Mouse (Mus musculus) Muller cell, postnatal 12 days (primary cell): ENCODE results near the gene Ppt2.

Experiments
- DNase-seq: peaks from one replicate; pipeline ENCODE4 v3.0.0-alpha.2; 2015; ENCODE audit errors: inconsistent ontology term

The Ppt2 gene

GRCm38 (mm10) chr17:34606186-34607039 lies 21.9 kb downstream of the Ppt2 start:
- DNase-seq = no peak

- DNase-seq = peak; percentile 97
Observed at GRCm38 (mm10) chr17:34605609-34606008, 22.7 kb downstream of the Ppt2 start.

- DNase-seq = no peak
Observed at GRCm38 (mm10) chr17:34604511-34605237, 23.6 kb downstream of the Ppt2 start.

- DNase-seq = no peak
Observed at GRCm38 (mm10) chr17:34604061-34604508, 24.2 kb downstream of the Ppt2 start, which contains the start of gene Agpat1. Agpat1 (plus strand) TSS chr17:34604262.

GRCm38 (mm10) chr17:34603375-34604060 lies 24.8 kb downstream of the Ppt2 start, which contains the start of gene Rnf5:
Rnf5 (minus strand) TSS chr17:34603690.
- peak; percentile 100 for DNase-seq

GRCm38 (mm10) chr17:34601796-34602195 lies 26.5 kb downstream of the Ppt2 start:
- no peak for DNase-seq

- no peak for DNase-seq
Observed at GRCm38 (mm10) chr17:34599891-34600290, 28.4 kb downstream of the Ppt2 start.

GRCm38 (mm10) chr17:34597566-34598095 lies 30.7 kb downstream of the Ppt2 start, which contains the start of gene Ager:
Ager (plus strand) TSS chr17:34597862.
- DNase-seq = no peak

- DNase-seq = no peak
Observed at GRCm38 (mm10) chr17:34596098-34596497, 32.2 kb downstream of the Ppt2 start.

- no peak for DNase-seq
Observed at GRCm38 (mm10) chr17:34593752-34594525, 34.4 kb downstream of the Ppt2 start.

GRCm38 (mm10) chr17:34592581-34593549 lies 35.4 kb downstream of the Ppt2 start:
- peak; percentile 22 for DNase-seq

- peak; percentile 96 for DNase-seq
Observed at GRCm38 (mm10) chr17:34591994-34592375, 36.3 kb downstream of the Ppt2 start.

GRCm38 (mm10) chr17:34591029-34591993 lies 37.0 kb downstream of the Ppt2 start, which contains the start of gene Pbx2:
Pbx2 (plus strand) TSS chr17:34591266.
- DNase-seq = no peak

- no peak for DNase-seq
Observed at GRCm38 (mm10) chr17:34590154-34590987, 37.9 kb downstream of the Ppt2 start.

GRCm38 (mm10) chr17:34589681-34590101 lies 38.6 kb downstream of the Ppt2 start, which contains the start of gene Gpsm3:
Gpsm3 (plus strand) TSS chr17:34589806.
- no peak for DNase-seq

GRCm38 (mm10) chr17:34589206-34589605 lies 39.1 kb downstream of the Ppt2 start:
- DNase-seq = no peak

GRCm38 (mm10) chr17:34588767-34589166 lies 39.5 kb downstream of the Ppt2 start:
- DNase-seq = no peak
